23 mouse cellular contexts compared by ENCODE assay signal in genomic region chr1:21425654-21426053, GRCm38 (mm10). TPM values are rescaled to one million over a fixed set of nuclear protein-coding genes. Genes with fewer than 3 reads are reported as not detected.
"Had no signal": no experiment of that assay in that cellular context is flagged by ENCODE, and none has a peak within 500 bp of the region (broad histone marks: within the 10 kb centered on the region; RNA-seq: fewer than 3 reads in every experiment).

No protein-coding gene starts in this region.

- DNase-seq: kidney, adult 11 months; kidney, postnatal 10 days; kidney, postnatal 36 days; layer of hippocampus, postnatal 36 days; liver, embryonic 13.5 days; lung, adult 2 months; retina, postnatal 1 day; right cerebral cortex, postnatal 25 days; spleen, adult 18-20 months; thymus, postnatal 25 days had no signal

- H3K27me3 ChIP-seq: kidney, embryonic 15.5 days; liver, embryonic 13.5 days; midbrain, embryonic 12.5 days; midbrain, embryonic 15.5 days; neural tube, embryonic 13.5 days had no signal

- H3K36me3 ChIP-seq: kidney, embryonic 15.5 days; liver, embryonic 13.5 days; midbrain, embryonic 12.5 days; midbrain, embryonic 15.5 days; neural tube, embryonic 13.5 days had no signal

- H3K27ac ChIP-seq: kidney, embryonic 15.5 days; left cerebral cortex, adult 2 months; liver, embryonic 13.5 days; macrophage; midbrain, embryonic 12.5 days; midbrain, embryonic 15.5 days; neural tube, embryonic 13.5 days had no signal

- ATAC-seq: midbrain, embryonic 15.5 days had no signal

- H3K4me3 ChIP-seq: kidney, embryonic 15.5 days; left cerebral cortex, adult 2 months; liver, embryonic 13.5 days; midbrain, embryonic 12.5 days; midbrain, embryonic 15.5 days; neural tube, embryonic 13.5 days had no signal

- H3K4me1 ChIP-seq: kidney, embryonic 15.5 days; liver, embryonic 13.5 days; midbrain, embryonic 12.5 days; midbrain, embryonic 15.5 days; neural tube, embryonic 13.5 days had no signal

RNA-seq across cellular contexts. Expression of gene Khdc1b, which starts 42.3 kb away (rescaled TPM):
- polyA plus RNA-seq: kidney, embryonic 15.5 days; limb, embryonic 11.5 days; liver, adult 2 months; liver, embryonic 13.5 days; liver, embryonic 16.5 days; lung, adult 2 months; macrophage had no signal

RNA-seq across cellular contexts. Expression of gene Khdc1c, which starts 57.5 kb away (rescaled TPM):
- polyA plus RNA-seq: kidney, embryonic 15.5 days; limb, embryonic 11.5 days; limb, embryonic 14.5 days; liver, adult 2 months; liver, embryonic 13.5 days; liver, embryonic 16.5 days; lung, adult 2 months; lung, embryonic 16.5 days; macrophage; midbrain, embryonic 12.5 days; midbrain, embryonic 15.5 days; neural tube, embryonic 13.5 days; stomach, embryonic 14.5 days; thymus, postnatal 0 days had no signal
